Mouse (Mus musculus): Measurements from ENCODE around the gene Nrp2. TPM values are rescaled to one million over a fixed set of nuclear protein-coding genes. Genes with fewer than 3 reads are reported as not detected.

Nrp2 gene
- total RNA-seq (2023) = 10 to 100 TPM in 1 of 2 experiments, 1 to 10 TPM in 1; 10.0 to 15.1 TPM

GRCm38 (mm10) chr1:62703158-62704116 lies at the start of gene Nrp2:
Nrp2 (plus strand) TSS chr1:62703285.

Measured in B cell, adult 67 days (primary cell).